Mouse (Mus musculus): ENCODE measurements around the gene Mecom.
"Not testable (repeated sequence)": the region's sequence is repeated elsewhere in the genome, so short reads cannot be mapped to it uniquely, and the experiment has no call there.

The Mecom gene

DNA sequence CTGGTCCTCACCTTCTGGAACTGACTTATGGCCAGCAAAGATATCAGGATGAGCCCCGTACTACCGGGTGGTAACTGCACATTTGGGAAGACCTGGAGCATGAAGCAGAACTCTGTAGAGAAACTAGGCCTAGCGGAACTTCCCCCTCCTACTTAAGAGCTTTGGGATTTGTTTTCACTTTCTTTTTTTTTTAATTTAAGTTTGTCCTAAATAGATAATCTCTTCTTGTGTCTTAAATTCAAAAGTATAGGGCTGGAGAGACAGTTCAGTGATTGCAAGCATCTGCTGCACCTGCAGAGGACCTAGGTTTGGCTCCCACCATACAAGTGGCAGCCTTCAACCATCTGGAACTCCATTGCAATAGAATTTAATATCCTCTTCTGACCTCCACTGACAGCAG lies at the start of gene Mecom:
Gene Mecom (minus strand): TSS at position 101 of the 400 bp plus-strand sequence.
- no peak for DNase-seq (ENCODE audit: low read depth)

DNA sequence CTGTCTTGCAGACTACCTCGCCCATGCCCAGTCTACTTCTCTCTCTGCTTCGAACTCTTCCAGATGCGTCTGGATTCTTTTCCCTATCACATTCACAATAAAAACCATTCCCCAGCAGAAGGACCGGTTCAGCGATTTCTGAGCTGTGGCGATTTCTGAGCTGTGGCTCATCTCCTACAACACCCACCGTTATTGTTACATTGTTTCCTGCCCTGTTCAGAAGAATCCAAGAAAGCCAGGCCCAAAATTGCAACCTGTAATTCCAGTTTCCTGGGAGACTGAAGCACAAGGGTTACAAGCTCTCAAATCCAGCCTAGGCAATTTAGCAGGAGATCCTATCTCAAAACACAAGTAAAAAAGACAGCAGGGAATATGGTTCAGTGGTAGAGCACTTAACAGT lies 49.5 kb upstream of the Mecom start:
- no peak for DNase-seq (ENCODE audit: low read depth)

DNA sequence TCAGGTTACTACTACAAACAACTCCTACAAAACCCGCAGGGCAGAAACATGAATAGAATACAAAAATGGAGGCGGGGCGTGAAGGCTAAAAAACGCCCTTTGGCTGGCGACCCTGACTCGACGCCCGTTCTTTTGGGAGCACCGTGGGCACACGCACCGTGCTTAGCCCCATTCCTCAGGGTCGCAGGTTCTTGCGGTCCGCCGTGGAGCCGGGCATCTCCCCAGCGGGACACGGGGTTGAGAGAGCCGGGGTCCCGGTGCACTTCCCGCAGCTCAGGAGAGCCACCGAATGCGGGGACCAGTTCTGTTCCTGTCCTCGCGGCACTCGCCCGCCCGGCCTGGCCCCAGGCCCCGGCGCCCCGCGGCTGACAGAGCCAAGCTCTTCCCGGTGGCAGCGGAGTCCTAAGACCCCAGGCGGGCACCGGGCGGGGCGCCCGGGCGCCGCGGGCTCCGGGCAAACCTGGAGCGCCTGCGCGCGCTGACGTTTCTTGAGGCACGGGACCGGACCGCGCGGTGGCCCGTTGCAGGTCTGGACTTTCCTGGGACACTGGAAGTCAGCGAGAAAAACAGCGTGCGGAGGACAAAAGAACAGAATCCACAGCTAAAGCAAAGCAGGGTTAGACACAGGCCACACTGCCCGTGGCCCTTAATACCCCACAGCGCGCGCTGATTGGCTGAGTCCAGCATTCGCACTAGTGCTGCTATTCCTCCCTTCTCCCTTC lies 47.5 kb upstream of the Mecom start:
- DNase-seq (ENCODE audit: low read depth): peak; percentile 71

DNA sequence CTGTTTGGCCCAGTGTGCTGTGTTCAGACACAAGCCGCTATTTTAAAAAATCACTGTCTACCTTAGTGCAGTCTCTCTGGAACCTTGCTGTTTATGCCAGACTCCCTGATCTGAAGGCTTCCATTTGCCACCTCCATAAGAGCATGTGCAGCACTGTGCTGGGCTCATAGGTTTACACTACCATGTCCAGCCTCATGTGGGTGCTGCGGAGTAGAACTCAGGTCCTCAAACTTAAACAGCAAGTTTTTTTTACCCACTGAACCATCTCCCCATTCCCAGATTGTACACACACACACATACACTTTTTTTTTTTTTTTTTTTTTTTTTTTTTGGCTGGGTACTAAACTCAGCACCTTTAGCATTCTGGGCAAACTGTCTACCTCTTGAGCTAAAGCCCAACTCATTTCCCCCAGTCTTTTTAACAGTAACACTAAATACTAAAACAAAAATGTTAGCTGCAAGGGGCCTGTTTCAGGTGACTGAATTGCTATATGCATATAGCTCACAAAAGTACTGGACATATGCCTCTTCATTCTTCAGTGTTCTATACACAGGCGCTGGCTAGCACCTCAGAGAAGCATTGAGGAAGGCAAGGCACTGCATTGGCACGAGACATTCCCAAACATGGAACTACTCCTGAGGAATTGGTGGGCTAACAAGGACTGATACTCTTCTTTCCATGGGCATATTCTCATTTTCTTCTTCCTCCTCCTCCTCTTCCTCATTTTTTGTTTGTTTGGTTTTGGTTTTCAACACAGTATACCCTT lies 46.1 kb upstream of the Mecom start:
- peak; percentile 54 for DNase-seq (ENCODE audit: low read depth)

DNA sequence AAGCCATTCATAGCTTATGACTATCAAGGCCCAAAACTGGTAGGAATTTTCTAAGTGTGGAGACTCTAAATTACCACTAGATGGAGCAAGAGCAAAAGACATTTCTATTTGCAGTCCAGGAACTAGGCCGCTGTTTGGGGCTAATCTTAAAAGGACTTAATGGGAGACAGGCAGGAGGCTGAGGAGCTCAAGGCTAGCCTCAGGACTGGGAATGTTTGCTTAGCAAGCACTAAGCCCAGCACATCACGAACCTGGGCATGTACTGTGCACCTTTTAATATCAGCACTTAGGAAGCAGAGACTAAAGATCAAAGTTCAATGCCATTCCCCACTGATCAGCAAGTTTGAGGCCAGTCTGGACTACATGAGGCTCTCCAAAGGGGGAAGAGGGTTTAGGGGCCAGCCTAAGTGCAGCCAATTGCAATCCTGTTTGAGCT lies 44.6 kb upstream of the Mecom start:
- DNase-seq (ENCODE audit: low read depth): peak; percentile 84

DNA sequence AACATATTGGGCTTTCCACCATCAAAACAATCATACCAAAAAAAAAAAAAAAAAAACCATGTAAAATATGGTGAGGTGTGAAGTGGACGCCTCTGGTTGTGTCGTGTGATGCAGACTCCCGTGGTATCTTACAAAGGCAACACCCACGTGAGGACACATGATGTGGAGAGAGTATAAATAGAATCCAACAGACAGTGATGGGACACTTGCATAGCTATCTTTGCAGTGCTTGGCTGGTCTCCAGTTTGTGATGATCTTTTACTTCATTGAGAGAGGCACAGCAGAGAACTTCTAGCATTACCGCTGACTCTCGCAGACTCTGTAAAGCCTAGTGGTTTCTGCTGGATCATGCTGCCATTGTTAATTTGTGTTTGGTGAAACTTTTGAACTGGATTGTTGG lies 41.1 kb upstream of the Mecom start:
- DNase-seq (ENCODE audit: low read depth): no peak

DNA sequence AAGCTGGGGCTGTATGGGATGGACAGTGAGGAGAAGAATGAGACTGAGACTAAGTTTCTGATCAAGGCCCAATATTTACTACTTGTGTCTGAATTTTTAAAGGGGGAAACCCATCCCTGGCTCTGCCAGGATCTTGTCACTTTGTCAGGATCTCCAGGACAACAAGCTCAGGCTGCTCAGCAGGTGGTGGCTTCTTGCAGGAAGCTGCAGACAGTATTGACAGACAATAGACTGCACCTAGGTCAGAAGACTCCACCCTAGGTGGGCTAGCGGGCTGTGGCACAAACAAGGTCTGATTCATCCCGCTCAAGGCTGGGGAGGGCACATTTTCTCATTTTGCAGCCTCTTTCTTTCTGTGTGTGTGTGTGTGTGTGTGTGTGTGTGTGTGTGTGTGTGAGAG lies 25.7 kb upstream of the Mecom start:
- no peak for DNase-seq (ENCODE audit: low read depth)

DNA sequence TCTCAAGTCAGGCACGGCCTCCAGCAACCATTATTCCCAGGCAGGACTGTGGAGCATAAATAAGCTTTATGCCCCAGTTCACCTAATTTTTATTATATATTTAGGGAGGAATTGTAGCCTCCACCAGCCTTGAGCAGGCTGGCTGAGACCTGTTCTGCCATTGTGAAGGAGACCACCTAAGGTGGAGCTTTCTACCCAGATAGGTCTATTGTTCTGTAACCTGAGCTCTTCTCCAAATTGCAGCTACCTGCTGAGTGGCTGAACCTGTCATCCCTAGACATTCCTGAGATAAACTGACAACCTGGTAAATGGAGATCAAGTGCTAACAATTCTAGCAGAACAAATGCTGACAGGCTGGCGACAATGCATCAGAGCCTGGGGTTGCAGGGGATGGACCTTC lies 18.5 kb upstream of the Mecom start:
- DNase-seq (ENCODE audit: low read depth): not testable (repeated sequence)

DNA sequence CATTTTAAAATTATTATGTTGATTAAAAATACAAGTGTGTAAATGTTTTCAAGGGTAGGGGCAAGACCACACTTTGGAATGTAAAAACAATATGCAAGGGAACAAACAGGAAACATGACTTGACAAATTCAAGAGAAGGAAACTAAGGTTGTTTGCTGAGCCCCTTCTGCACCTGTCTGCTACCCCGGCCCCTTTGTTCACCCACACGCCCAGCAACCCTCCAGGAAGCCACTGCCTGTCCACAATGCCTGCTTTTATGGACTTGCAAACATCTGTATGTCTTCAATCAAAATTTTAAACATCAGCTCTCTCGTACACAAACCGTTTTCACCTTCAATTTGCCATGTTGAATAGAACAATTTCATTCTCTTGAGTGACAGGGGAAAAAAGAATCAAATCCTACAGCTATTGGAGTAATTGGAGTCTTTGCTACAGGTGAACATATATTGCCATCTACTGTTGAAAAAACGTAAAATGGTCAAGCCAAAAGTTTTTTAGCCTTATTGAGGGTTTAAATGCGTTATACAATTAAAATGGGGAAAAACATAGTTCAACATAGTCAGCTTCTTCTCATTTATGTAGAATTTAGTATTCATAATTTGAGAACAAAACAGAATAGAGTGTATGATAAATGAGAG lies 13.0 kb upstream of the Mecom start:
- peak; percentile 66 for DNase-seq (ENCODE audit: low read depth)

DNA sequence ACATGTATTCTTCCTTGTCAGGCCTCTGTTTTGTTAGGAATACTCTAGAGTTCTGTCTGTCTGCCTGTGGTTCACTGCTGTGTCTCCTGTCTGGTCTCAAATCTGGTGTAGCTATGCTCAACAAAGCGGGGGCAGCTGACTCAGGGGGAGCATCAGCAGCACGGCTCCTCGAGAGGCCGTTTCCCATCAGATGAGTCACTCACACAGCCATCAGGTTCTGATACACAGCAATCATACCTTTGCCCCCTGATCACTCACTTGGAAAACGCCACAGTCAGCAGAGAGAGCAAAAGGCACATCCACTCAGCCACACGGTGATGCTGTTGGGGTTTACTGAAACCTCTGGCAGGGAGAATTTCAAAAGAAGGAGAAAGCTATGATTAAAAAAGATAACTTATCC lies 5.9 kb upstream of the Mecom start:
- peak; percentile 11 for DNase-seq (ENCODE audit: low read depth)

DNA sequence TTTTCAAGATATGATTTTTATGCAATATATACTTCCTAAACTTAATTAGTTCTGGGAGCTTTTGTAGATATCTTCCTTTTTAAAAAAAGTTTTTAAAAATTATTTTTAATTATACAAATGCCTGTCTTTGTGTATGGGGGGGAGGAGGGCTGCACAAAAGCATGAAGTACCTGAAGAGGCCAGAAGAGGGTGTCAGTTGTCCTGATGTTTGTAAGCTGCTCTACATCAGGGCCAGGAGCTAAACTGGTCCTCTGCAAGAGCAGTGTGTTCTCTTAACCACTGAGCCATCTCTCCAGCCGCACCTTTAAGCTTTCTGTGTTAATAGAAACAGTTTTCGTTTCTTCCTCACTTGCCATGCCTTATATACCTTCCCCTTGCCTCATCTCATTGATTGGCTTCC lies 2.4 kb upstream of the Mecom start:
- DNase-seq (ENCODE audit: low read depth): peak; percentile 62

DNA sequence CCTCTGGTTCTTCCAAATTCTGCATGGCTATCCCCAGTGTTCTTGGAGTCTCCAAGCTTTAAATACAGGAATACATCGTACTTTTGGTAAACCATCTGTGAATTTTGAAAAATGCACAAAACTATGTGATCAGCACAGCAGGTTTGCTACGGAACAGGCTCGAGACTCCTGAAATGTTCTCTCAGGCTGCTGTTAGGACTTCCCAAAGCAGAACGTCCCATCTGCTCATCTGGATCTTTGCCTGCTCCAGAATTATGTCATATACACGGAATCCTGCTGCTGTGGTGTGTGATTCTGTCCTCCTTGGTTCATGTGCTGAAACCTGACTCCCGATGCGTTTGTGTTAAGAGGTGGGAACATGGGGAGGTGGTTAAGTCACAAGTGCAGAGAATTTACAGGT lies 1.1 kb upstream of the Mecom start:
- DNase-seq (ENCODE audit: low read depth): peak; percentile 16

DNA sequence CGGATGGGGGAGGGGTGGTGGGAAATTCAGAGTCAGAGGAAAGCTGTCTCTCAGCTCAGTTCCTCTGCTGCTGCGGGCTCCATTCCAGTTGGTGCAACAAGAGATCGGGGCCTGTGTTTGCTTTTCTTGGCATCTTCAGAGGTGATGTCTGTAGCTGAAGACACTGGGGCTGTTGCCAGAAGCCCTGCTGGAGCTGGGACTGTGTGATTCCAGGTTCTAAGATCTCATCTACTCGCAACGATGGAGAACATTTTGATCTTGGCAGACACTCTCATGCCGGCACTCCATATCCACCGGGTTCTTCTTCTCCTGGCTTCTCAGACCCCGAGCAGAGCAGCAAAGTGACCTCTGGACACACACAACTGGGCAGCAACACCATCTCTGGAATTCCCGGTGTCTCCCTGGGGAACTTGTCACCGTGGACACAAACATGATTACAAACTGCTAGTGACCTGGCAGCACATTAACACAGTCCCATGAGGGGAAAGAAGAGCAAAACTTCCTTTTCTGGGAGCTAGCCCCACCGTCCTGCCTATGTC lies 908 bp downstream of the Mecom start:
- peak; percentile 75 for DNase-seq (ENCODE audit: low read depth)

DNA sequence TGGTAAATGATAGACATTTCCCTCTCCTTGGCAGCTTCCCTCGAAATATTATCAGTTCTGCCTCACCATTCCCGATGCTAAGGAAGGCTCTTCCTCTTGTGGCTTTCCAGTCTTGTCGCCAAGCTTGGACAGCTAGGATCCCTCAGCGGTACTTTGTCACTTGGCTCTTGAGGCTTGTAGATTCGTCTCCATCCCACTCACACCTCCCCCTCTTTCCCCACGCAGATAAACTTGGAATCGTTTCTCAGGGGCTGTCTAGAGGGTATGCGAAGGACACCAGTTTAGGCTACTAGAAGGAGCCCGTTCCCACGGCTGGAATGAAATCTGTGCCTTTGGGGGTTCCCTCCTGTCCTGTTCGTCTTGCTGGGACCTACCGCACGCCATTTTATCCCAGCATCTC lies 1.4 kb downstream of the Mecom start:
- DNase-seq (ENCODE audit: low read depth): no peak

DNA sequence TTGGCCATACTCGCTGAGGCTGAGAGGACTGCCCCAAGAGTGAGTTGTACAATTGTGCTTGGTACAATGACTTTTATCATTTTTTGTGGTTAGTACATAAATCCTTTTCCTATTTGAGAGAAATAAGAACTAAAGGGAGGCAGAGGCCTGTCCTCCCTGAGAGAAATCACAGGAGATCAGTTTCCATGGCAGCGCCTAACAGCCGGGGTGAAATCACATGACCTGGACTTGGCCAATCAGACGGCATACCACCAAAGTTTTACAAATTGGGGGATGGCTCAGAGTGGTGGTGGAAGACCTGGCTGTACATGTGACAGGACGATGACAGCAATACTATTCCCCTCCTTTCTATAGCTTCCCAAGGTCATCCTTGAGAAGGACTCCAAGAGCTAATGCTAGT lies 2.6 kb downstream of the Mecom start:
- DNase-seq (ENCODE audit: low read depth): no peak

DNA sequence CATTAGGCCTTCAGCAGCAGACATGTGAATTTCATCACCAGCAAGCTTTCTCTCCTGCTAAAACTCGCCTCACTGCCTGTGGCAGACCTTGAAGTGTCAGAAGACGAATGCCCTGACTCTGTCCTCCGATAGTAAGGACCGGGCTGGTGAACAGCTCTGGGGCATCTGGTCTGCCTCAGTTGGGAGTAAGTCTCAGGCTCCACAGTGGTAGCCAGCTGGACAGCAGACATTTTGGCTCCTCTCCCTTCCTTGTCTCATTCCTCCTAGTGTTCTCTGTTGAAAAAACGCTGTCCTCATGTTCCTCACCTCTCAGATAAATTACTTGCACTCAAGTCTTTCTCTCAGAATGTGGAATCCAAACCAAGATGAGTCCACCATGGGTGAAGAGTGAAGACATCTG lies 3.5 kb downstream of the Mecom start:
- peak; percentile 11 for DNase-seq (ENCODE audit: low read depth)

DNA sequence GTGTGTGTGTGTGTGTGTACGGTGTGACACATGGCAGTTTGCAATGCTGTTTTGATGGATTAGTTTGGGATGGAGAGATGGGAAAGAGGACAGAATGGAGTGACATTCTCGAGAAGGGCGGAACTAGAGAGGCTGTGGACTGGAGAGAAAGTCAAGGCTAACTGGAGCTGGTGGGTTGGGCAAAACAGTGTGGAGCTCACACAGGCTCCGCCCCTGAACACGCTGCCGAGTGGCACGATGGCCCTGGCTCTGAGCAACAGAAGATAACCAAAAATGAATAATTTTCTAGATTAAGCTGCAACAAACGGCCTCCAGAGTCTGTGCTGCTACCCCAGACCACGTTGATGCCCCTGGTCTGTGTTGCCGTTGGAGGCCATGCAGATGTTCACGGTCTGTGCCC lies 12.0 kb downstream of the Mecom start:
- no peak for DNase-seq (ENCODE audit: low read depth)

DNA sequence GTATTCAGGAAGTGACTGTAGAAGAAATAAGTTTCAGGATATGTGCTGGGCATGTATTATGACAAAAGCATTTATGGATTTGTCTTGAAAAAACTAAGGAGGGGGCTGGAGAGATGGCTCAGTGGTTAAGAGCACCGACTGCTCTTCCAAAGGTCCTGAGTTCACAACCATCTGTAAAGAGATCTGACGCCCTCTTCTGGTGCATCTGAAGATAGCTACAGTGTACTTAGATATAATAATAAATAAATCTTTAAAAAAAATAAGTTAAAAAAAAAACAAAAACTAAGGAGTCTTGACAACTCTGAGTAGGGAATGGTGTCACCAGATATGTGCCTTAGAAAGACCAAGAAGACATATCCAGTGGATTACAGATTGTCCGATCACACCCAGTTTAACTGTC lies 27.1 kb downstream of the Mecom start:
- not testable (repeated sequence) for DNase-seq (ENCODE audit: low read depth)

DNA sequence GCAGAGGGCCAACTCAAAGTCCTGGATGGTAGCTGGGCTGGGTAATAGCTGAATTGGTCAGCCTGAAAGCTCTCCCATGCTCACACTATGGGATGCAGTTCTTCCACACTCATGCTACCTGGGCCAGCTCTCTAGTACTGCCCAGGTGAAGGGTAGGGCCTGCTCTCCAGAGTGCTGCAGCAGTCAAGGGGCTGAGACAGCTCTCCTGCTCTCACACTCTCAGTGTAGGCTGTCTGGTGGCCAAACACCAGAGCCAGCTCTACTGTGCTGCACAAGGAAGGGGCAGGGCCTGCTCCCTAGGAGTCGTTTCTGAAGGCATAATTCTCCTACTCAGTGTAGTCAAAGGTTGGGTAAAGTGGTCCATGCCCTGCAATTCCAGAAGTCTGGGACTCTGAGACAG lies 28.4 kb downstream of the Mecom start:
- no peak for DNase-seq (ENCODE audit: low read depth)

DNA sequence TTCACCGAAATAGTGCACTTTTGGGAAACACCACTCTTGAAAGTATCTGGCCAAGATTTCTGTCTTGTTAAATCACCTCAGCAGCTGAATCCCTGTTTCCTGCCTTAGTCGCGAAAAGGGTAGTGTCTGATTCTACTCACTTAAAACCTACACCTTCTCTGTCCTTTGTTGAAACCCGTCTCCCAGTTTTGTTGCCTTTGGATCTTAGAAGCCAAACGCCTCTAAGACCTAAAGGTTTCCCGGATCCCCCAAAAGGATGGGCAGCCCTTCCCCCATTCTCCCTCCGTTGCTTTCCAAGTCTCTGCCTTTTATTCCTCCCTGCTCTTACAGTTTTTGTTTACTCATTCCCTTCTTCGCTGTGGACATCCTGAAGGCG lies 32.0 kb downstream of the Mecom start:
- DNase-seq (ENCODE audit: low read depth): no peak

DNA sequence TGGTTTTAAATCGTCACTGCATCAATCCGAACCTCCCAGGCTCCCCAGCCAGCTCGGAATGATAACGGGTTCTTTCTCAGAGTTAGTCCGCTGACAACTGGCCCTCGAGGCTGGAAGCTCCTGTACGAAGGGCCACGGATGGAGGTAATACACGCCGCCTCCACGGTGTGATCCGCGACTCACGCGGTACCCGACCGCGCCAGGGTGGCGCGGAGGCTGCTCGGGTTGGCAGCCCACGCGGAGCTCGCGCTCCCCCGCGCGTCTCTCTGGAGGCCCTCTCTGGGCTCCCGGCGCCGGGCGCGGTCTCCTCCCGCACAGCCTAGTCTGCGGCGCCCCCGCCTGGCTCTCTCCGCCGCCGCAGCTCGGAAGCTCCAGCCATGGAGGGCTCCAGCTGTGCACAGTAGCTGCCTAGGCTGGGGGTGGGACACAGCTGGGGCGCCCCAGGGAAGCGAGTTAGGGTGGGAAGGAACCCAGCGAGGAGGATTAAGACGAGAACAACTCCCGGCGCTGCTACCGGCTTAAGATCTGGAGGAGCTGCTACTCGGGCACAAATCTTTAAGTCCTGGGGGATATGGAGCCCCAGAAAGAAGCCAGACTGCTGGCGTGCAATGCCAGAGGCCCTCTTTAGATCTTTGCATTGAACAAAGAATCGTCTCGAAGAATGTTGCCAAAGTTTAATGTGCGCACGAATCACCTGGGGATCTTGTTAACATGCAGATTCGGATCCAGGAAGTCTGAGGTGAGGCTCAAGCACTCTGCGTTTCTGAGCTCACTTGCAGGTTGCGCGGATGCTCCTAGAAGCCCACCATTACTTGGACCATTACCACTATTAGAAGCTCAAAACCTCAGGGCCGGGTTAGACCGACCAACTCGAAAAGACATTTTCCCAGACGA lies 32.7 kb downstream of the Mecom start:
- no peak for DNase-seq (ENCODE audit: low read depth)

All from NIH3T3 (cell line).